Mouse (Mus musculus): ENCODE measurements around the gene Tmbim1.

Gene Tmbim1

GRCm38 (mm10) chr1:74294733-74295455, 10.5 kb downstream of the Tmbim1 start:
- peak; percentile 74 for DNase-seq (ENCODE audit: low spot score)

DNA sequence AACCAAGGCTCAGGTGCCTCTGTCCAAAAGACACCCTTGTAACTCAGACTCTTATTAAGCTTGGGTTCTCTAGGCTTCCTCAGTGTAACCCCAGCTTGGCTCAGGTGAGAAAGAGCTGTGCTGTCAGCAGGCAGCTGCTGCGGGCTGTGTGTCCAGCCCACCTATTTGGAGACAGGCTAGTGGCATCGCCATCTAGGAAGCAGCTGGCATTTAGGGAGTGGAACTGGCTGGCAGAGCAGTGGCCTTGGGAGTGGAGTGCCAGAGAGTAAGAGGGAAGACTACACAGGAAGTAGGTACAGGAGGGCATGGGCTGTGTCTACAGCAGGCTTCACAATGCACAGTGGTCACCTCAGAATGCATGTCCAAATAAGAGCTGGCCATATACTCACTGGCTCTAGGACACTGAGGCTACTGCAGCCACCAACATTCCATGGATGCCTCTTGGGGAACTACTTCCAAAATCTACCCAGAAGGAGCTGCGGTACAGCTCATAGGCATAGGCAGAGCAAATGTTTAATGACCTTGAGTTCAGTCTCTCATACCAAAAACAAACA, 11.3 kb downstream of the Tmbim1 start:
- DNase-seq (ENCODE audit: low spot score), result no peak

- no peak for DNase-seq (ENCODE audit: low spot score)
These were observed 12.0 kb downstream of the Tmbim1 start for GRCm38 (mm10) chr1:74293306-74293960.

DNA sequence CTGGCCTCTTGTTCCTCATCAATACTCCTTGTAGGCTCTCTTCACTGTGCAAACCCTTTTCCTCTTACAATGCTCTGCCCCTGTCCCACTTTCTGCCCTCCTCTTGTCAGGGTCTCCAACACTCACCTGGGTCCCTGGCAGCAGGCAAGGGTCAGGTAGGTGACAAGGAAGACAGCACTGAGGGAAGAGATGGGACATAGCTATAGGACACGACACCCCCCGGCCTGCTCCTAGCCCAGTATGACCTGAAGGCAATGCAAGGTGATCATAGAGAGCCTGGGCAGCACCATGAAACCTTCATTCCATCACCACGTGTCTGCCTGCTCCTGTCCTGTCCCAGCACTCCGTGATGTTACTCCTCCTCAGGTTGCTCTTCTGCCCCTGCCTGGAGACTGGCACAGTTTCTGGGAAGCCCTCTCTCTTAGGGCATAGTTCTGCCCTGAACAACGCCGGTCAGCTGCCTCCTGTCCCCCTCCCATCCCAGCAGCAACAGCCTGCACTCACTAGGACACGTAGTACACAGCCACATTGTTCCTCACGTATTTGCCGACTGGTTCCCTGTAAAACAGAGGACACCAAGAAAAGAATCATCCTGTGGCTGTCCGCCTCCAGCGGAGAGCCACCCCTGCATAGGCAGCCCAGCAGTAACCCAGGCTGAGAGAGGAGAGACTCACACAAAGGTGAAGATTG, 12.9 kb downstream of the Tmbim1 start:
- DNase-seq (ENCODE audit: low spot score), result no peak

- no peak for DNase-seq (ENCODE audit: low spot score)
These were observed 15.3 kb downstream of the Tmbim1 start for GRCm38 (mm10) chr1:74290141-74290540.

DNA sequence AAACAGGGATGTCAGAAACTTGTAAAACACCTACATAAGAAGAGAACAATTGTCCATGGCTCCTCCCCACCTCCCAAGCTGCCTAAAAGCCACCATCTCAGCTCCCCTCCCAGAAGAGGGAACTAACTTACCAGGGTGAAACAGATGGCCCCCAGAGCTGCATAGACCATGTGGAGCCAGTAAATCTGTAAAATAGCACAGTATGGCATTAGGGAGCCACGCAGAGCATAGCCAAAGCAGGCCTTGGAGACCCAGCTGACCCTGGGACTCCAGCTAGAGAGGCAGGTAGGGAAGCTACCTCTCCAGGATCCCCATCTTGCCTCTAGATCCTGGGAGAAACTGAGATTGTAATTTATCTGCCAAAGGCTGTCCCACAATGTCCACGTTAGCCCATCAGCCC, 15.7 kb downstream of the Tmbim1 start:
- DNase-seq (ENCODE audit: low spot score), result no peak

DNA sequence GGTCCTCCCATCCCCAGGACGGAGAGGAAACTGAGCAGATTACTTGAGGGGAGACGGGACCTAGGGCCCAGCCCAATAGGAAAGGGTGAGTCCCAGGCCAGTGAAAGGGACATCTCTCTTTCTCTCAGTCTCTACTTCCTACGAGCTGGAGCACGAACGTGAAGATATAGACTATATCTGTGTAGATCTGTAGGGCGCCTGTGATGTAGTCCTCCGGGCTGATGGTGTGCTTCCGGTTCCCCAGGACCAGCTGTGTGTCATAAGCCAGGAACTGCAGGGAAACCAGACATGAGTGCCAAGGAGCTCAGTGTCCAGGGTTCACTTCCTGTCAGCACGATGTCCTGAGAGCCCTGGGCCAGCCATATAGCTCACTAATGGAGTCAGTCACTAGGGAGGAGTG, 16.2 kb downstream of the Tmbim1 start:
- DNase-seq (ENCODE audit: low spot score), result no peak

GRCm38 (mm10) chr1:74288327-74288726, 17.1 kb downstream of the Tmbim1 start:
- DNase-seq (ENCODE audit: low spot score), result no peak

GRCm38 (mm10) chr1:74286869-74287607, 18.4 kb downstream of the Tmbim1 start:
- peak; percentile 53 for DNase-seq (ENCODE audit: low spot score)

- DNase-seq (ENCODE audit: low spot score), result peak; percentile 46
These were observed 20.0 kb downstream of the Tmbim1 start for GRCm38 (mm10) chr1:74285212-74286010.

GRCm38 (mm10) chr1:74284543-74285160, 20.8 kb downstream of the Tmbim1 start, which contains the start of the genes Aamp and Pnkd:
Aamp (minus strand) TSS chr1:74284738.
Pnkd (plus strand) TSS chr1:74284930.
- peak; percentile 100 for DNase-seq (ENCODE audit: low spot score)

DNA sequence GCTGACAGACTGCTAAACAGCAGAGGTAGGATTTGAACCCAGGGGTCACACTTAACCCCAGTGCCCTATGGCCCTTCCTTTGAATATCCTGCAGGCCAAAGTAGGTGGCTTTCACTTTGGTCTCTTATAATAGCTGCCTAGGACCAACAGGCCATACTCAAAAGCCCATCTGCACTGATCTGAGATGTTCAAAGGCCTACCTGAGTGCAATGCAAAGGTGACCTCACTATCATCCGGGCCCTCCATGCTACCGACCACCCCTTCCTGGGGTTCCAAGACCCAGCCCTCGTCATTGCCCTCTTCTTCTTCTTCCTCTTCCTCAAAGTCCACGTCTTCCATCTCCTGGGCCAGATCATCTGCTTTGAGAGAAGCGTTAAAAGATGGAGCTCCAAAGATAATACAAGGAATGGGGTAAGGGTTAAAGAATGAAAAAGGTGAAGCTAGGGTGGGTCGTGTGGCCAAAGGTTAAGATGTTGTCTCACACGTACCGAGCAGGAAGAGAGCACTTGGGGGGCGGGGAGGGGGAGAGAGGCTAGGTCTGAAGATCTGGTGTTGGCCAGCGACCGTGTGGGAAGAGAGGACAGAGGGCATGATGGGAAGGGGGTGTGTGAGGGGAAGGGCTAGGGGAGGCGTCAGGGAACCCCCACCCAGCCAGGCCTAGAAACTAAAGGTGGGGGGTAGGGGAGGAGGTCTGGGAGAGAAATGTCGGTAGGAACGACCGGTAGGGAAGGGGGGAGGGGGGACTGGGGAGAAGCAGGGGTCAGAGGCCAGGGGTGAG, 21.5 kb downstream of the Tmbim1 start:
- DNase-seq (ENCODE audit: low spot score), result peak; percentile 72

GRCm38 (mm10) chr1:74282896-74283625, 22.4 kb downstream of the Tmbim1 start:
- DNase-seq (ENCODE audit: low spot score), result no peak

- no peak for DNase-seq (ENCODE audit: low spot score)
These were observed 23.5 kb downstream of the Tmbim1 start for GRCm38 (mm10) chr1:74281886-74282285.

GRCm38 (mm10) chr1:74281372-74281771, 24.1 kb downstream of the Tmbim1 start:
- no peak for DNase-seq (ENCODE audit: low spot score)

- no peak for DNase-seq (ENCODE audit: low spot score)
These were observed 24.7 kb downstream of the Tmbim1 start for GRCm38 (mm10) chr1:74280591-74281325.

- DNase-seq (ENCODE audit: low spot score), result no peak
These were observed 26.4 kb downstream of the Tmbim1 start for GRCm38 (mm10) chr1:74278988-74279387.

DNA sequence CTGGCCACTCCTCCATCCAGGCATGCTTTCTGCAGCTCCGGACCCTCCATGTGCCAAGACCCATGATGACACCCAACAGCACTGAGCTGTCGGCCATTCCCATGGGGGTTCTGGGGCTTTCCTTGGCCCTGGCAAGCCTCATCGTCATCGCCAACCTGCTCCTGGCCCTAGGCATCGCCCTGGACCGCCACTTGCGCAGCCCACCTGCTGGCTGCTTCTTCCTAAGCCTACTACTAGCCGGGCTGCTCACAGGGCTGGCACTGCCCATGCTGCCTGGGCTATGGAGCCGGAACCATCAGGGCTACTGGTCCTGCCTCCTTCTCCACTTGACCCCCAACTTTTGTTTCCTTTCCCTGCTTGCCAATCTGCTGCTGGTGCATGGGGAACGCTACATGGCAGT, 26.9 kb downstream of the Tmbim1 start, which contains the start of gene Gpbar1:
TSS of gene Gpbar1 (plus strand) at position 13 of the 400 bp plus-strand sequence.
- DNase-seq (ENCODE audit: low spot score), result no peak

Data from adipocyte (in vitro differentiated cells).